Mouse (Mus musculus): ENCODE measurements at regions not wholly inside any gene's neighbourhood (a gene's known extent, or its start where the extent isn't known, plus 50 kb on each side); places are given as distances from the start of the nearest gene placed in this dataset.

- 47% methylated on average over 6 of the region's 6 CpGs for WGBS
- ATAC-seq (ENCODE audit: insufficient number of reproducible peaks, insufficient read depth, low FRiP score, low TSS enrichment, low read depth) = no peak
Observed at GRCm38 (mm10) chr4:81956926-81957694, 514.5 kb upstream of the Mpdz start.

GRCm38 (mm10) chr4:81953023-81953422 lies 510.4 kb upstream of the Mpdz start:
- H3K9me3 ChIP-seq = no peaks in the 10 kb centered on the region
- ATAC-seq (ENCODE audit: insufficient number of reproducible peaks, insufficient read depth, low FRiP score, low TSS enrichment, low read depth) = no peak
- no peaks in the 10 kb centered on the region for H3K36me3 ChIP-seq
- H3K4me1 ChIP-seq = peaks cover 8% of the 10 kb centered on the region
- no peak overlapping the region for H3K4me3 ChIP-seq
- no peak overlapping the region for H3K27ac ChIP-seq
- no peak overlapping the region for H3K9ac ChIP-seq
- 54% methylated on average over 4 of the region's 4 CpGs for WGBS
- H3K4me2 ChIP-seq = no peak overlapping the region
- no peaks in the 10 kb centered on the region for H3K27me3 ChIP-seq

More at GRCm38 (mm10) chr4:81956926-81957694, 514.5 kb upstream of the Mpdz start:
- Histone ChIP-seq H3K4me3 (no peak overlapping the region), H3K4me1 (peaks cover 19% of the 10 kb centered on the region), H3K4me2 (no peak overlapping the region), H3K9ac (no peak overlapping the region), H3K27ac (no peak overlapping the region), H3K9me3 (no peaks in the 10 kb centered on the region), H3K36me3 (no peaks in the 10 kb centered on the region), H3K27me3 (no peaks in the 10 kb centered on the region)

GRCm38 (mm10) chr4:81937384-81937783 lies 494.8 kb upstream of the Mpdz start:
- WGBS = 74% methylated on average over 5 of the region's 5 CpGs
- Histone ChIP-seq H3K9me3 (no peaks in the 10 kb centered on the region), H3K4me1 (no peaks in the 10 kb centered on the region), H3K4me2 (no peak overlapping the region), H3K27ac (no peak overlapping the region), H3K27me3 (no peaks in the 10 kb centered on the region), H3K9ac (no peak overlapping the region), H3K36me3 (no peaks in the 10 kb centered on the region), H3K4me3 (no peak overlapping the region)
- ATAC-seq (ENCODE audit: insufficient number of reproducible peaks, insufficient read depth, low FRiP score, low TSS enrichment, low read depth) = no peak

GRCm38 (mm10) chr4:81930956-81931355 lies 488.3 kb upstream of the Mpdz start:
- no peak for ATAC-seq (ENCODE audit: insufficient number of reproducible peaks, insufficient read depth, low FRiP score, low TSS enrichment, low read depth)
- Histone ChIP-seq H3K9me3 (no peaks in the 10 kb centered on the region), H3K4me3 (no peak overlapping the region), H3K4me1 (peaks cover 27% of the 10 kb centered on the region), H3K27ac (no peak overlapping the region), H3K36me3 (no peaks in the 10 kb centered on the region), H3K9ac (no peak overlapping the region), H3K27me3 (no peaks in the 10 kb centered on the region), H3K4me2 (no peak overlapping the region)
- 72% methylated on average over 1 of the region's 1 CpGs for WGBS

- no peaks in the 10 kb centered on the region for H3K9me3 ChIP-seq
- no peak overlapping the region for H3K4me2 ChIP-seq
- H3K27ac ChIP-seq = no peak overlapping the region
- H3K27me3 ChIP-seq = no peaks in the 10 kb centered on the region
- H3K4me1 ChIP-seq = peaks cover 37% of the 10 kb centered on the region
- H3K4me3 ChIP-seq = no peak overlapping the region
- no peaks in the 10 kb centered on the region for H3K36me3 ChIP-seq
- no peak overlapping the region for H3K9ac ChIP-seq
- no peak for ATAC-seq (ENCODE audit: insufficient number of reproducible peaks, insufficient read depth, low FRiP score, low TSS enrichment, low read depth)
- whole genome bisulfite sequencing = 23% methylated on average over 9 of the region's 9 CpGs
Observed at GRCm38 (mm10) chr4:81928581-81929244, 486.1 kb upstream of the Mpdz start.

- Histone ChIP-seq H3K27ac (peak overlapping the region; percentile 81), H3K9me3 (no peaks in the 10 kb centered on the region), H3K4me1 (peaks cover 37% of the 10 kb centered on the region), H3K27me3 (no peaks in the 10 kb centered on the region), H3K36me3 (no peaks in the 10 kb centered on the region), H3K4me2 (0 out of 2 replicates have a peak overlapping the region, but pooled peaks have one; percentile 0), H3K4me3 (no peak overlapping the region), H3K9ac (no peak overlapping the region)
- WGBS = 47% methylated on average over 2 of the region's 2 CpGs
- no peak for ATAC-seq (ENCODE audit: insufficient number of reproducible peaks, insufficient read depth, low FRiP score, low TSS enrichment, low read depth)
Observed at GRCm38 (mm10) chr4:81927176-81927714, 484.6 kb upstream of the Mpdz start.

GRCm38 (mm10) chr4:81926662-81927141 lies 484.1 kb upstream of the Mpdz start:
- Histone ChIP-seq H3K36me3 (no peaks in the 10 kb centered on the region), H3K4me2 (no peak overlapping the region), H3K27me3 (no peaks in the 10 kb centered on the region), H3K27ac (peak overlapping the region; percentile 81), H3K4me3 (no peak overlapping the region), H3K9ac (no peak overlapping the region), H3K9me3 (no peaks in the 10 kb centered on the region), H3K4me1 (peaks cover 37% of the 10 kb centered on the region)
- ATAC-seq (ENCODE audit: insufficient number of reproducible peaks, insufficient read depth, low FRiP score, low TSS enrichment, low read depth) = peak; percentile 83; the same call in 1 of the 2 replicates
- 27% methylated on average over 6 of the region's 6 CpGs for WGBS

- Histone ChIP-seq H3K4me3 (no peak overlapping the region), H3K4me1 (peaks cover 37% of the 10 kb centered on the region), H3K27ac (peak overlapping the region; percentile 81), H3K27me3 (no peaks in the 10 kb centered on the region), H3K36me3 (no peaks in the 10 kb centered on the region), H3K9me3 (no peaks in the 10 kb centered on the region), H3K4me2 (no peak overlapping the region), H3K9ac (no peak overlapping the region)
- ATAC-seq (ENCODE audit: insufficient number of reproducible peaks, insufficient read depth, low FRiP score, low TSS enrichment, low read depth) = no peak
- 49% methylated on average over 2 of the region's 2 CpGs for WGBS
Observed at GRCm38 (mm10) chr4:81925611-81926010, 483.0 kb upstream of the Mpdz start.

GRCm38 (mm10) chr4:81924120-81924519 lies 481.5 kb upstream of the Mpdz start:
- H3K9ac ChIP-seq = no peak overlapping the region
- H3K4me2 ChIP-seq = no peak overlapping the region
- peaks cover 37% of the 10 kb centered on the region for H3K4me1 ChIP-seq
- no peaks in the 10 kb centered on the region for H3K27me3 ChIP-seq
- H3K36me3 ChIP-seq = no peaks in the 10 kb centered on the region
- no peak overlapping the region for H3K27ac ChIP-seq
- H3K9me3 ChIP-seq = no peaks in the 10 kb centered on the region
- no peak for ATAC-seq (ENCODE audit: insufficient number of reproducible peaks, insufficient read depth, low FRiP score, low TSS enrichment, low read depth)
- H3K4me3 ChIP-seq = no peak overlapping the region
- 73% methylated on average over 1 of the region's 1 CpGs for WGBS

- Histone ChIP-seq H3K4me3 (no peak overlapping the region), H3K27me3 (no peaks in the 10 kb centered on the region), H3K27ac (no peak overlapping the region), H3K4me2 (no peak overlapping the region), H3K9me3 (no peaks in the 10 kb centered on the region), H3K36me3 (no peaks in the 10 kb centered on the region), H3K9ac (no peak overlapping the region), H3K4me1 (peaks cover 27% of the 10 kb centered on the region)
- 73% methylated on average over 3 of the region's 3 CpGs for WGBS
- ATAC-seq (ENCODE audit: insufficient number of reproducible peaks, insufficient read depth, low FRiP score, low TSS enrichment, low read depth) = no peak
Observed at GRCm38 (mm10) chr4:81922876-81923275, 480.3 kb upstream of the Mpdz start.

GRCm38 (mm10) chr4:81914971-81915370 lies 472.4 kb upstream of the Mpdz start:
- no peaks in the 10 kb centered on the region for H3K36me3 ChIP-seq

More at GRCm38 (mm10) chr4:81914971-81915370, 472.4 kb upstream of the Mpdz start:
- Histone ChIP-seq H3K9ac (no peak overlapping the region), H3K9me3 (no peaks in the 10 kb centered on the region), H3K27me3 (no peaks in the 10 kb centered on the region), H3K4me2 (no peak overlapping the region), H3K27ac (no peak overlapping the region), H3K4me1 (0 out of 2 replicates have a peak, but pooled peaks cover 4% of the 10 kb centered on the region), H3K4me3 (no peak overlapping the region)
- WGBS = 90% methylated on average over 2 of the region's 2 CpGs
- no peak for ATAC-seq (ENCODE audit: insufficient number of reproducible peaks, insufficient read depth, low FRiP score, low TSS enrichment, low read depth)
